Mouse (Mus musculus) kidney, adult 9 months (tissue): Measurements from ENCODE around the gene Rom1.
A peak's percentile ranks its signal among the peaks of the same experiment; 100 is the strongest.

Experiments used
- DNase-seq: peaks from one replicate; pipeline ENCODE4 v3.0.0; 2022

Rom1 gene

GRCm38 (mm10) chr19:8929224-8930088 lies at the start of gene Rom1, which contains the start of gene Eml3:
Gene Rom1 (minus strand): TSS chr19:8929356.
Gene Eml3 (plus strand): TSS chr19:8929552.
- peak; percentile 96 for DNase-seq

- DNase-seq, result peak; percentile 59
Observed at GRCm38 (mm10) chr19:8976535-8976934, 47.4 kb upstream of the Rom1 start.

- no peak for DNase-seq
Observed at GRCm38 (mm10) chr19:8975491-8975890, 46.3 kb upstream of the Rom1 start.

GRCm38 (mm10) chr19:8974638-8975037 lies 45.5 kb upstream of the Rom1 start:
- DNase-seq, result no peak

GRCm38 (mm10) chr19:8972491-8972890 lies 43.3 kb upstream of the Rom1 start:
- peak; percentile 60 for DNase-seq

GRCm38 (mm10) chr19:8967893-8968292 lies 38.7 kb upstream of the Rom1 start:
- no peak for DNase-seq

GRCm38 (mm10) chr19:8967373-8967743 lies 38.2 kb upstream of the Rom1 start:
- DNase-seq, result no peak

GRCm38 (mm10) chr19:8966590-8967372 lies 37.6 kb upstream of the Rom1 start, which contains the start of gene Eef1g:
Gene Eef1g (plus strand): TSS chr19:8967041.
- peak; percentile 100 for DNase-seq

- no peak for DNase-seq
Observed at GRCm38 (mm10) chr19:8966198-8966589, 37.0 kb upstream of the Rom1 start.

GRCm38 (mm10) chr19:8965771-8966170 lies 36.6 kb upstream of the Rom1 start:
- DNase-seq, result peak; percentile 52

- DNase-seq, result peak; percentile 24
Observed at GRCm38 (mm10) chr19:8965075-8965474, 35.9 kb upstream of the Rom1 start.

- DNase-seq, result peak; percentile 67
Observed at GRCm38 (mm10) chr19:8962256-8962655, 33.1 kb upstream of the Rom1 start.

- DNase-seq, result no peak
Observed at GRCm38 (mm10) chr19:8954171-8954570, 25.0 kb upstream of the Rom1 start.

- peak; percentile 98 for DNase-seq
Observed at GRCm38 (mm10) chr19:8953135-8954039, 24.2 kb upstream of the Rom1 start, which contains the start of gene Tut1. Gene Tut1 (plus strand): TSS chr19:8953847.

GRCm38 (mm10) chr19:8952241-8952640 lies 23.1 kb upstream of the Rom1 start:
- DNase-seq, result no peak

GRCm38 (mm10) chr19:8950190-8950589 lies 21.0 kb upstream of the Rom1 start:
- DNase-seq, result no peak

GRCm38 (mm10) chr19:8946929-8947328 lies 17.8 kb upstream of the Rom1 start:
- DNase-seq, result no peak

- no peak for DNase-seq
Observed at GRCm38 (mm10) chr19:8945251-8945650, 16.1 kb upstream of the Rom1 start.

- DNase-seq, result peak; percentile 83
Observed at GRCm38 (mm10) chr19:8944750-8945149, 15.6 kb upstream of the Rom1 start.

- no peak for DNase-seq
Observed at GRCm38 (mm10) chr19:8944062-8944461, 14.9 kb upstream of the Rom1 start.

GRCm38 (mm10) chr19:8943047-8943446 lies 13.9 kb upstream of the Rom1 start:
- no peak for DNase-seq

- DNase-seq, result peak; percentile 59
Observed at GRCm38 (mm10) chr19:8942276-8942964, 13.3 kb upstream of the Rom1 start.
